Mouse (Mus musculus) midbrain, embryonic 11.5 days (tissue): ENCODE data around the gene Hist1h4f. TPM values are rescaled to one million over a fixed set of nuclear protein-coding genes. Genes with fewer than 3 reads are reported as not detected.
A peak's percentile ranks its signal among the peaks of the same experiment; 100 is the strongest.

Experiments
- ATAC-seq: fragments of 200-750 bp; cut with Nextera tagmentation; 2 replicates; pipeline ENCODE4 v1.8.0; 2017; ENCODE audit warnings: moderate TSS enrichment, moderate library complexity; ENCODE audit not compliant: low FRiP score
- DNase-seq: peaks from one replicate; pipeline ENCODE4 v3.0.0; 2015; ENCODE audit warnings: low spot score; ENCODE audit errors: missing footprints
- H3K27ac ChIP-seq: fragments of 300-500 bp; sonication (generic); 2 replicates; pipeline ENCODE4 v1.5.1; 2014; ENCODE audit warnings: low read depth, low read length
- H3K27me3 ChIP-seq: fragments of 300-500 bp; sonication (generic); 2 replicates; pipeline ENCODE4 v1.6.1; 2014; ENCODE audit warnings: mild to moderate bottlenecking, low read length, moderate library complexity, mixed read lengths; ENCODE audit not compliant: control insufficient read depth, insufficient read depth
- H3K36me3 ChIP-seq: fragments of 300-500 bp; sonication (generic); 2 replicates; pipeline ENCODE4 v1.6.1; 2014; ENCODE audit warnings: mild to moderate bottlenecking, low read length, moderate library complexity, mixed read lengths; ENCODE audit not compliant: control insufficient read depth, insufficient read depth
- H3K4me1 ChIP-seq: fragments of 300-500 bp; sonication (generic); 2 replicates; pipeline ENCODE4 v1.6.1; 2014; ENCODE audit warnings: low read length; ENCODE audit not compliant: control insufficient read depth, insufficient read depth
- H3K4me2 ChIP-seq: fragments of 300-500 bp; sonication (generic); 2 replicates; pipeline ENCODE4 v1.6.1; 2014; ENCODE audit warnings: mild to moderate bottlenecking, moderate library complexity
- H3K4me3 ChIP-seq: fragments of 300-500 bp; sonication (generic); 2 replicates; pipeline ENCODE4 v1.5.1; 2014; ENCODE audit warnings: low read depth, low read length
- H3K9ac ChIP-seq: fragments of 300-500 bp; sonication (generic); 2 replicates; pipeline ENCODE4 v1.6.1; 2014; ENCODE audit warnings: low read length
- H3K9me3 ChIP-seq: fragments of 300-500 bp; sonication (generic); 2 replicates; pipeline ENCODE4 v1.6.1; 2016; ENCODE audit warnings: low read length; ENCODE audit not compliant: control insufficient read depth
- WGBS: fragments of 180-500 bp; shearing (Covaris S2); extraction: QIAGEN DNeasy Blood & Tissue Kit; methylation state at CpG from one replicate; pipeline ENCODE4 v1.1.7; 2014; 5-methylcytosine and 5-hydroxymethylcytosine counted together
- polyA plus RNA-seq: library from polyadenylated mRNA; unstranded; fragments of >200 nt; fragmentation: Nextera tagmentation; extraction: Ambion mirVana; gene quantifications from 2 replicates; pipeline ENCODE4 v1.2.1, GENCODE M21; 2014

Hist1h4f gene
- polyA plus RNA-seq, 1 experiment from 2014 or later, result 0.53 TPM

- ATAC-seq (no peak), DNase-seq (peak; percentile 89)
- no peaks in the 10 kb centered on the region for H3K9me3 ChIP-seq
- no peak overlapping the region for H3K9ac ChIP-seq
- no peak overlapping the region for H3K27ac ChIP-seq
- no peak overlapping the region for H3K4me3 ChIP-seq
- under 1% methylated on average over 14 of the region's 14 CpGs for WGBS
- H3K27me3 ChIP-seq, result no peaks in the 10 kb centered on the region
- no peaks in the 10 kb centered on the region; the same call in 1 of the 2 replicates for H3K4me1 ChIP-seq
- no peaks in the 10 kb centered on the region for H3K36me3 ChIP-seq
- H3K4me2 ChIP-seq, result no peak overlapping the region; the same call in 1 of the 2 replicates
Observed at GRCm38 (mm10) chr13:23521703-23522102, 29.7 kb downstream of the Hist1h4f start.

GRCm38 (mm10) chr13:23519416-23519815 lies 32.0 kb downstream of the Hist1h4f start:
- no peak overlapping the region for H3K27ac ChIP-seq
- H3K4me1 ChIP-seq, result no peaks in the 10 kb centered on the region
- no peak overlapping the region; the same call in 1 of the 2 replicates for H3K9ac ChIP-seq
- no peaks in the 10 kb centered on the region for H3K9me3 ChIP-seq
- no peaks in the 10 kb centered on the region for H3K36me3 ChIP-seq
- no peaks in the 10 kb centered on the region for H3K27me3 ChIP-seq
- DNase-seq (peak; percentile 99), ATAC-seq (peak; percentile 29; the same call in 1 of the 2 replicates)
- H3K4me2 ChIP-seq, result peak overlapping the region; percentile 74
- WGBS, result under 1% methylated on average over 10 of the region's 10 CpGs
- peak overlapping the region; percentile 35 for H3K4me3 ChIP-seq

GRCm38 (mm10) chr13:23518885-23519284 lies 32.6 kb downstream of the Hist1h4f start:
- peak overlapping the region; percentile 18; the same call in 1 of the 2 replicates for H3K9ac ChIP-seq
- no peaks in the 10 kb centered on the region for H3K36me3 ChIP-seq
- DNase-seq (peak; percentile 98), ATAC-seq (peak; percentile 53; the same call in 1 of the 2 replicates)
- H3K4me2 ChIP-seq, result peak overlapping the region; percentile 74
- no peaks in the 10 kb centered on the region for H3K9me3 ChIP-seq
- WGBS, result 0% methylated on average over 6 of the region's 6 CpGs
- H3K4me3 ChIP-seq, result peak overlapping the region; percentile 35
- H3K27me3 ChIP-seq, result no peaks in the 10 kb centered on the region
- H3K4me1 ChIP-seq, result no peaks in the 10 kb centered on the region
- H3K27ac ChIP-seq, result no peak overlapping the region

- no peaks in the 10 kb centered on the region for H3K4me1 ChIP-seq
- under 1% methylated on average over 6 of the region's 6 CpGs for WGBS
- no peaks in the 10 kb centered on the region for H3K27me3 ChIP-seq
- peak overlapping the region; percentile 45 for H3K4me3 ChIP-seq
- H3K36me3 ChIP-seq, result no peaks in the 10 kb centered on the region
- no peaks in the 10 kb centered on the region for H3K9me3 ChIP-seq
- ATAC-seq (no peak), DNase-seq (no peak)
- no peak overlapping the region for H3K9ac ChIP-seq
- H3K27ac ChIP-seq, result no peak overlapping the region
- H3K4me2 ChIP-seq, result peak overlapping the region; percentile 74
Observed at GRCm38 (mm10) chr13:23518295-23518603, 33.2 kb downstream of the Hist1h4f start.

GRCm38 (mm10) chr13:23517603-23518294 lies 33.7 kb downstream of the Hist1h4f start:
- Histone ChIP-seq H3K27me3 (no peaks in the 10 kb centered on the region), H3K9me3 (no peaks in the 10 kb centered on the region), H3K4me2 (peak overlapping the region; percentile 74), H3K4me1 (no peaks in the 10 kb centered on the region), H3K4me3 (peak overlapping the region; percentile 45), H3K36me3 (no peaks in the 10 kb centered on the region), H3K9ac (no peak overlapping the region), H3K27ac (no peak overlapping the region)
- ATAC-seq (peak; percentile 89), DNase-seq (peak; percentile 99)
- under 1% methylated on average over 27 of the region's 27 CpGs for WGBS

GRCm38 (mm10) chr13:23516822-23517602 lies 34.4 kb downstream of the Hist1h4f start:
- H3K27me3 ChIP-seq, result no peaks in the 10 kb centered on the region
- no peaks in the 10 kb centered on the region for H3K9me3 ChIP-seq
- H3K4me1 ChIP-seq, result no peaks in the 10 kb centered on the region
- H3K4me2 ChIP-seq, result peak overlapping the region; percentile 74
- ATAC-seq, result peak; percentile 68
- H3K27ac ChIP-seq, result no peak overlapping the region
- no peaks in the 10 kb centered on the region for H3K36me3 ChIP-seq
- peak; percentile 99 for DNase-seq
- WGBS, result under 1% methylated on average over 19 of the region's 19 CpGs
- H3K4me3 ChIP-seq, result peak overlapping the region; percentile 45
- H3K9ac ChIP-seq, result no peak overlapping the region

GRCm38 (mm10) chr13:23515826-23516620 lies 35.4 kb downstream of the Hist1h4f start:
- DNase-seq (peak; percentile 91), ATAC-seq (no peak)
- H3K27me3 ChIP-seq, result no peaks in the 10 kb centered on the region
- no peaks in the 10 kb centered on the region for H3K36me3 ChIP-seq
- H3K4me3 ChIP-seq, result peak overlapping the region; percentile 45
- no peak overlapping the region for H3K27ac ChIP-seq
- no peaks in the 10 kb centered on the region for H3K4me1 ChIP-seq
- 53% methylated on average over 15 of the region's 15 CpGs for WGBS
- no peaks in the 10 kb centered on the region for H3K9me3 ChIP-seq
- H3K4me2 ChIP-seq, result peak overlapping the region; percentile 45
- H3K9ac ChIP-seq, result peak overlapping the region; percentile 45

DNA sequence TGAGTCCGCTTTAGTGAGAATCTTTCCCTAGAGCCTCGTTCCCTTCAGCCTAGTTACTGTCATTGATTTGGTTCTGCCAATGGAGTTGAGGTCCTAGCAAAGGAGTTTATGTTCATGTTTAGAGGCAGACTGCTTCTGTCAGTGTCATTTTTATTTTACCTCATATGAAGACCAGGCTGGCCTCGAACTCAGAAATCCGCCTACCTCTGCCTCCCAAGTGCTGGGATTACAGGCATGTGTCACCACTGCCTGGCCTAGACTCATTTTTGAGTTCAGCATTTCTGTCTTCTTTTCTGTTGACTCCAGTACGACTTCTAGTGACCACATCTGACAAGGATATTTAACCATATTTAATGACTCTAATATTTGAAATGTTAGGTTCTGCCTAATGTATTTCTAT lies 36.2 kb downstream of the Hist1h4f start:
- Histone ChIP-seq H3K4me1 (no peaks in the 10 kb centered on the region), H3K4me2 (no peak overlapping the region), H3K36me3 (no peaks in the 10 kb centered on the region), H3K4me3 (no peak overlapping the region), H3K9me3 (no peaks in the 10 kb centered on the region), H3K9ac (no peak overlapping the region), H3K27ac (no peak overlapping the region), H3K27me3 (no peaks in the 10 kb centered on the region)
- 74% methylated on average over 5 of the region's 5 CpGs for WGBS
- ATAC-seq, result no peak
- peak; percentile 78 for DNase-seq
